Mouse (Mus musculus) brain, embryonic 14.5 days (tissue): ENCODE measurements at regions not wholly inside any gene's neighbourhood (a gene's known extent, or its start where the extent isn't known, plus 50 kb on each side); places are given as distances from the start of the nearest gene placed in this dataset.

Experiments
- CTCF ChIP-seq: fragments of 200-500 bp; IDR thresholded peaks from 2 replicates; pipeline ENCODE4 v1.5.1; 2012; ENCODE audit warnings: inconsistent platforms, mild to moderate bottlenecking, moderate library complexity, borderline replicate concordance; ENCODE audit not compliant: insufficient read depth, insufficient read length; ENCODE audit errors: extremely low read depth
- POLR2A ChIP-seq: fragments of 200-500 bp; IDR thresholded peaks from 2 replicates; pipeline ENCODE4 v1.6.1; 2012; ENCODE audit warnings: mild to moderate bottlenecking, inconsistent platforms, borderline replicate concordance; ENCODE audit not compliant: poor library complexity, insufficient read depth, insufficient read length, severe bottlenecking; ENCODE audit errors: extremely low read depth

GRCm38 (mm10) chr4:35477211-35478005 is 251.4 kb upstream of the C9orf72 start:
- TF ChIP-seq CTCF (no peak), POLR2A (no peak)
